Mouse (Mus musculus): ENCODE results near the gene Trip12. TPM values are rescaled to one million over a fixed set of nuclear protein-coding genes. Genes with fewer than 3 reads are reported as not detected.

The Trip12 gene
- polyA plus RNA-seq, 1 experiment from 2014 or later, result 79.0 TPM

GRCm38 (mm10) chr1:84795335-84795734 is 45.0 kb downstream of the Trip12 start:
- DNase-seq (no peak), ATAC-seq (ENCODE audit: low FRiP score, low TSS enrichment) (no peak)
- Histone ChIP-seq H3K27me3 (ENCODE audit: control insufficient read depth, insufficient read depth, low read length) (no peaks in the 10 kb centered on the region), H3K9ac (replicated peaks; ENCODE audit: low read length) (no peak overlapping the region), H3K4me3 (replicated peaks; ENCODE audit: low read depth, low read length) (no peak overlapping the region), H3K36me3 (ENCODE audit: control insufficient read depth, insufficient read depth, low read length) (peaks cover 27% of the 10 kb centered on the region), H3K4me1 (ENCODE audit: control insufficient read depth, insufficient read depth, low read length) (no peaks in the 10 kb centered on the region), H3K4me2 (ENCODE audit: low read length) (no peak overlapping the region), H3K9me3 (ENCODE audit: control insufficient read depth, low read length) (no peaks in the 10 kb centered on the region), H3K27ac (replicated peaks; ENCODE audit: low read depth, low read length) (no peak overlapping the region)
- WGBS, result 93% methylated on average over 7 of the region's 7 CpGs

GRCm38 (mm10) chr1:84791393-84791792 is 48.9 kb downstream of the Trip12 start:
- Histone ChIP-seq H3K4me2 (ENCODE audit: low read length) (no peak overlapping the region), H3K9ac (replicated peaks; ENCODE audit: low read length) (no peak overlapping the region), H3K9me3 (ENCODE audit: control insufficient read depth, low read length) (no peaks in the 10 kb centered on the region), H3K27me3 (ENCODE audit: control insufficient read depth, insufficient read depth, low read length) (no peaks in the 10 kb centered on the region), H3K4me1 (ENCODE audit: control insufficient read depth, insufficient read depth, low read length) (no peaks in the 10 kb centered on the region), H3K36me3 (ENCODE audit: control insufficient read depth, insufficient read depth, low read length) (peaks cover 36% of the 10 kb centered on the region), H3K27ac (replicated peaks; ENCODE audit: low read depth, low read length) (no peak overlapping the region), H3K4me3 (replicated peaks; ENCODE audit: low read depth, low read length) (no peak overlapping the region)
- no peak for ATAC-seq (ENCODE audit: low FRiP score, low TSS enrichment)
- no peak for DNase-seq
- 91% methylated on average over 2 of the region's 2 CpGs for WGBS

GRCm38 (mm10) chr1:84780630-84781029 is 59.7 kb downstream of the Trip12 start:
- no peak overlapping the region for H3K27ac ChIP-seq (replicated peaks; ENCODE audit: low read depth, low read length)
- no peak overlapping the region for H3K9ac ChIP-seq (replicated peaks; ENCODE audit: low read length)
- ATAC-seq (ENCODE audit: low FRiP score, low TSS enrichment) (no peak), DNase-seq (no peak)
- no peak overlapping the region for H3K4me3 ChIP-seq (replicated peaks; ENCODE audit: low read depth, low read length)
- no peaks in the 10 kb centered on the region for H3K27me3 ChIP-seq (ENCODE audit: control insufficient read depth, insufficient read depth, low read length)
- H3K36me3 ChIP-seq (ENCODE audit: control insufficient read depth, insufficient read depth, low read length), result peaks cover 35% of the 10 kb centered on the region
- WGBS, result 92% methylated on average over 3 of the region's 3 CpGs
- H3K9me3 ChIP-seq (ENCODE audit: control insufficient read depth, low read length), result no peaks in the 10 kb centered on the region
- no peak overlapping the region for H3K4me2 ChIP-seq (ENCODE audit: low read length)
- no peaks in the 10 kb centered on the region for H3K4me1 ChIP-seq (ENCODE audit: control insufficient read depth, insufficient read depth, low read length)

- no peak overlapping the region for H3K9ac ChIP-seq (replicated peaks; ENCODE audit: low read length)
- no peak overlapping the region for H3K27ac ChIP-seq (replicated peaks; ENCODE audit: low read depth, low read length)
- no peak overlapping the region for H3K4me3 ChIP-seq (replicated peaks; ENCODE audit: low read depth, low read length)
- H3K4me1 ChIP-seq (ENCODE audit: control insufficient read depth, insufficient read depth, low read length), result no peaks in the 10 kb centered on the region
- DNase-seq, result no peak
- ATAC-seq (ENCODE audit: low FRiP score, low TSS enrichment), result no peak
- peaks cover 30% of the 10 kb centered on the region for H3K36me3 ChIP-seq (ENCODE audit: control insufficient read depth, insufficient read depth, low read length)
- H3K4me2 ChIP-seq (ENCODE audit: low read length), result no peak overlapping the region
- H3K9me3 ChIP-seq (ENCODE audit: control insufficient read depth, low read length), result no peaks in the 10 kb centered on the region
- WGBS, result 91% methylated on average over 1 of the region's 1 CpGs
- no peaks in the 10 kb centered on the region for H3K27me3 ChIP-seq (ENCODE audit: control insufficient read depth, insufficient read depth, low read length)
These were observed 62.9 kb downstream of the Trip12 start for GRCm38 (mm10) chr1:84777455-84777854.

GRCm38 (mm10) chr1:84758843-84759242 is 81.5 kb downstream of the Trip12 start:
- DNase-seq, result no peak
- ATAC-seq (ENCODE audit: low FRiP score, low TSS enrichment), result no peak
- Histone ChIP-seq H3K27ac (replicated peaks; ENCODE audit: low read depth, low read length) (no peak overlapping the region), H3K4me2 (ENCODE audit: low read length) (no peak overlapping the region), H3K27me3 (ENCODE audit: control insufficient read depth, insufficient read depth, low read length) (no peaks in the 10 kb centered on the region), H3K9ac (replicated peaks; ENCODE audit: low read length) (no peak overlapping the region), H3K4me3 (replicated peaks; ENCODE audit: low read depth, low read length) (no peak overlapping the region), H3K4me1 (ENCODE audit: control insufficient read depth, insufficient read depth, low read length) (no peaks in the 10 kb centered on the region), H3K9me3 (ENCODE audit: control insufficient read depth, low read length) (no peaks in the 10 kb centered on the region), H3K36me3 (ENCODE audit: control insufficient read depth, insufficient read depth, low read length) (peaks cover 77% of the 10 kb centered on the region)
- 69% methylated on average over 4 of the region's 4 CpGs for WGBS

GRCm38 (mm10) chr1:84742156-84742555 is 98.2 kb downstream of the Trip12 start:
- WGBS, result 92% methylated on average over 3 of the region's 3 CpGs
- Histone ChIP-seq H3K4me3 (replicated peaks; ENCODE audit: low read depth, low read length) (no peak overlapping the region), H3K9me3 (ENCODE audit: control insufficient read depth, low read length) (no peaks in the 10 kb centered on the region), H3K36me3 (ENCODE audit: control insufficient read depth, insufficient read depth, low read length) (peaks cover 74% of the 10 kb centered on the region), H3K27ac (replicated peaks; ENCODE audit: low read depth, low read length) (no peak overlapping the region), H3K4me2 (ENCODE audit: low read length) (no peak overlapping the region), H3K4me1 (ENCODE audit: control insufficient read depth, insufficient read depth, low read length) (no peaks in the 10 kb centered on the region), H3K9ac (replicated peaks; ENCODE audit: low read length) (no peak overlapping the region), H3K27me3 (ENCODE audit: control insufficient read depth, insufficient read depth, low read length) (no peaks in the 10 kb centered on the region)
- ATAC-seq (ENCODE audit: low FRiP score, low TSS enrichment) (no peak), DNase-seq (no peak)

- 100% methylated on average over 1 of the region's 1 CpGs for WGBS
- H3K4me2 ChIP-seq (ENCODE audit: low read length), result no peak overlapping the region
- ATAC-seq (ENCODE audit: low FRiP score, low TSS enrichment) (no peak), DNase-seq (no peak)
- peaks cover 72% of the 10 kb centered on the region for H3K36me3 ChIP-seq (ENCODE audit: control insufficient read depth, insufficient read depth, low read length)
- no peak overlapping the region for H3K27ac ChIP-seq (replicated peaks; ENCODE audit: low read depth, low read length)
- no peak overlapping the region for H3K9ac ChIP-seq (replicated peaks; ENCODE audit: low read length)
- H3K27me3 ChIP-seq (ENCODE audit: control insufficient read depth, insufficient read depth, low read length), result no peaks in the 10 kb centered on the region
- H3K4me1 ChIP-seq (ENCODE audit: control insufficient read depth, insufficient read depth, low read length), result no peaks in the 10 kb centered on the region
- H3K9me3 ChIP-seq (ENCODE audit: control insufficient read depth, low read length), result no peaks in the 10 kb centered on the region
- H3K4me3 ChIP-seq (replicated peaks; ENCODE audit: low read depth, low read length), result no peak overlapping the region
These were observed 100.2 kb downstream of the Trip12 start for GRCm38 (mm10) chr1:84740080-84740479.

- no peaks in the 10 kb centered on the region for H3K27me3 ChIP-seq (ENCODE audit: control insufficient read depth, insufficient read depth, low read length)
- no peaks in the 10 kb centered on the region for H3K4me1 ChIP-seq (ENCODE audit: control insufficient read depth, insufficient read depth, low read length)
- no peak for ATAC-seq (ENCODE audit: low FRiP score, low TSS enrichment)
- WGBS, result 61% methylated on average over 1 of the region's 1 CpGs
- H3K4me2 ChIP-seq (ENCODE audit: low read length), result no peak overlapping the region
- no peak overlapping the region for H3K9ac ChIP-seq (replicated peaks; ENCODE audit: low read length)
- DNase-seq, result no peak
- H3K36me3 ChIP-seq (ENCODE audit: control insufficient read depth, insufficient read depth, low read length), result peaks cover 63% of the 10 kb centered on the region
- no peak overlapping the region for H3K27ac ChIP-seq (replicated peaks; ENCODE audit: low read depth, low read length)
- H3K4me3 ChIP-seq (replicated peaks; ENCODE audit: low read depth, low read length), result no peak overlapping the region
- no peaks in the 10 kb centered on the region for H3K9me3 ChIP-seq (ENCODE audit: control insufficient read depth, low read length)
These were observed 103.2 kb downstream of the Trip12 start for GRCm38 (mm10) chr1:84737097-84737496.

- Histone ChIP-seq H3K27me3 (ENCODE audit: control insufficient read depth, insufficient read depth, low read length) (no peaks in the 10 kb centered on the region), H3K4me3 (replicated peaks; ENCODE audit: low read depth, low read length) (no peak overlapping the region), H3K4me1 (ENCODE audit: control insufficient read depth, insufficient read depth, low read length) (no peaks in the 10 kb centered on the region), H3K27ac (replicated peaks; ENCODE audit: low read depth, low read length) (no peak overlapping the region), H3K4me2 (ENCODE audit: low read length) (no peak overlapping the region), H3K9ac (replicated peaks; ENCODE audit: low read length) (no peak overlapping the region), H3K36me3 (ENCODE audit: control insufficient read depth, insufficient read depth, low read length) (peaks cover 60% of the 10 kb centered on the region), H3K9me3 (ENCODE audit: control insufficient read depth, low read length) (no peaks in the 10 kb centered on the region)
- ATAC-seq (ENCODE audit: low FRiP score, low TSS enrichment) (no peak), DNase-seq (peak; percentile 68)
- 67% methylated on average over 3 of the region's 3 CpGs for WGBS
These were observed 106.5 kb downstream of the Trip12 start for GRCm38 (mm10) chr1:84733799-84734198.
